Mouse (Mus musculus): Measurements from ENCODE around the gene Slc27a1.

GRCm38 (mm10) chr8:71575020-71575419 is 6.3 kb downstream of the Slc27a1 start:
- TF ChIP-seq CTCF (IDR thresholded peaks at IDR 0.05; ENCODE audit: borderline replicate concordance, insufficient read depth, low read length): no peak
- no peak for TF ChIP-seq POLR2A (IDR thresholded peaks at IDR 0.05; ENCODE audit: low read depth, low read length)
